Mouse (Mus musculus) embryonic facial prominence, embryonic 12.5 days (tissue): ENCODE results near the gene Tmem260. TPM values are rescaled to one million over a fixed set of nuclear protein-coding genes. Genes with fewer than 3 reads are reported as not detected.
"Not testable (repeated sequence)": the region's sequence is repeated elsewhere in the genome, so short reads cannot be mapped to it uniquely, and the experiment has no call there.

Experiments
- ATAC-seq: fragments of 200-750 bp; cut with Nextera tagmentation; 2 replicates; pipeline ENCODE4 v1.8.0; 2017; ENCODE audit not compliant: insufficient number of reproducible peaks, insufficient read depth, low FRiP score, low TSS enrichment
- H3K27ac ChIP-seq: fragments of 300-500 bp; sonication (generic); 2 replicates; pipeline ENCODE4 v1.5.1; 2016; ENCODE audit warnings: mild to moderate bottlenecking
- H3K27me3 ChIP-seq: fragments of 300-500 bp; sonication (generic); 2 replicates; pipeline ENCODE4 v1.6.1; 2016; ENCODE audit warnings: mild to moderate bottlenecking, moderate library complexity
- H3K36me3 ChIP-seq: fragments of 300-500 bp; sonication (generic); 2 replicates; pipeline ENCODE4 v1.6.1; 2016; ENCODE audit warnings: mild to moderate bottlenecking
- H3K4me1 ChIP-seq: fragments of 300-500 bp; sonication (generic); 2 replicates; pipeline ENCODE4 v1.6.1; 2016
- H3K4me2 ChIP-seq: fragments of 300-500 bp; sonication (generic); replicated peaks from 2 replicates; pipeline ENCODE4 v1.6.1; 2016; ENCODE audit warnings: mild to moderate bottlenecking, moderate library complexity
- H3K4me3 ChIP-seq: fragments of 300-500 bp; sonication (generic); 2 replicates; pipeline ENCODE4 v1.5.1; 2016; ENCODE audit warnings: mild to moderate bottlenecking
- H3K9ac ChIP-seq: fragments of 300-500 bp; sonication (generic); 2 replicates; pipeline ENCODE4 v1.6.1; 2016; ENCODE audit warnings: mild to moderate bottlenecking, moderate library complexity
- H3K9me3 ChIP-seq: fragments of 300-500 bp; sonication (generic); 2 replicates; pipeline ENCODE4 v1.6.1; 2016; ENCODE audit warnings: mild to moderate bottlenecking, moderate library complexity
- WGBS: fragments of 180-500 bp; shearing (Covaris S2); methylation state at CpG from one replicate; pipeline ENCODE4 v1.1.7; 2016; 5-methylcytosine and 5-hydroxymethylcytosine counted together
- polyA plus RNA-seq: library from polyadenylated mRNA; unstranded; fragments of >200 nt; fragmentation: Nextera tagmentation; extraction: Ambion mirVana; gene quantifications from 2 replicates; pipeline ENCODE4 v1.2.1, GENCODE M21; 2016

Tmem260 gene
- polyA plus RNA-seq, 1 experiment from 2014 or later, result 31.4 TPM

- Histone ChIP-seq H3K4me3 (no peak overlapping the region), H3K27me3 (no peaks in the 10 kb centered on the region), H3K27ac (no peak overlapping the region), H3K4me1 (0 out of 2 replicates have a peak, but pooled peaks cover 3% of the 10 kb centered on the region), H3K9ac (no peak overlapping the region), H3K9me3 (no peaks in the 10 kb centered on the region), H3K4me2 (no peak overlapping the region), H3K36me3 (no peaks in the 10 kb centered on the region)
- WGBS, result 72% methylated on average over 5 of the region's 5 CpGs
- ATAC-seq, result no peak
These were observed 7.5 kb downstream of the Tmem260 start for GRCm38 (mm10) chr14:48453411-48453810.

GRCm38 (mm10) chr14:48456305-48457092, 10.6 kb downstream of the Tmem260 start:
- no peak overlapping the region for H3K9ac ChIP-seq
- H3K36me3 ChIP-seq, result peaks cover 7% of the 10 kb centered on the region; the same call in 1 of the 2 replicates
- ATAC-seq, result 0 out of 2 replicates have a peak, but pooled peaks have one; percentile 64
- peak overlapping the region; percentile 3; the same call in 1 of the 2 replicates for H3K27ac ChIP-seq
- H3K9me3 ChIP-seq, result no peaks in the 10 kb centered on the region
- H3K4me1 ChIP-seq, result 0 out of 2 replicates have a peak, but pooled peaks cover 3% of the 10 kb centered on the region
- no peak overlapping the region for H3K4me3 ChIP-seq
- H3K4me2 ChIP-seq, result no peak overlapping the region
- WGBS, result 58% methylated on average over 12 of the region's 12 CpGs
- H3K27me3 ChIP-seq, result no peaks in the 10 kb centered on the region

GRCm38 (mm10) chr14:48457288-48457938, 11.5 kb downstream of the Tmem260 start:
- ATAC-seq, result no peak
- 0 out of 2 replicates have a peak, but pooled peaks cover 3% of the 10 kb centered on the region for H3K4me1 ChIP-seq
- H3K9ac ChIP-seq, result no peak overlapping the region
- H3K9me3 ChIP-seq, result no peaks in the 10 kb centered on the region
- WGBS, result 81% methylated on average over 16 of the region's 16 CpGs
- H3K4me2 ChIP-seq, result no peak overlapping the region
- no peak overlapping the region for H3K27ac ChIP-seq
- H3K27me3 ChIP-seq, result no peaks in the 10 kb centered on the region
- H3K4me3 ChIP-seq, result no peak overlapping the region
- H3K36me3 ChIP-seq, result peaks cover 7% of the 10 kb centered on the region; the same call in 1 of the 2 replicates

GRCm38 (mm10) chr14:48458901-48459300, 13.0 kb downstream of the Tmem260 start:
- H3K4me2 ChIP-seq, result no peak overlapping the region
- H3K27ac ChIP-seq, result no peak overlapping the region
- H3K4me3 ChIP-seq, result no peak overlapping the region
- no peak overlapping the region for H3K9ac ChIP-seq
- no peaks in the 10 kb centered on the region for H3K9me3 ChIP-seq
- ATAC-seq, result no peak
- no peaks in the 10 kb centered on the region for H3K27me3 ChIP-seq
- WGBS, result 85% methylated on average over 9 of the region's 9 CpGs
- peaks cover 7% of the 10 kb centered on the region; the same call in 1 of the 2 replicates for H3K36me3 ChIP-seq
- 0 out of 2 replicates have a peak, but pooled peaks cover 3% of the 10 kb centered on the region for H3K4me1 ChIP-seq

GRCm38 (mm10) chr14:48468339-48468738, 22.4 kb downstream of the Tmem260 start:
- H3K36me3 ChIP-seq, result peaks cover 8% of the 10 kb centered on the region; the same call in 1 of the 2 replicates
- 85% methylated on average over 7 of the region's 7 CpGs for whole genome bisulfite sequencing
- no peak for ATAC-seq
- H3K4me2 ChIP-seq, result no peak overlapping the region
- no peaks in the 10 kb centered on the region for H3K27me3 ChIP-seq
- H3K4me3 ChIP-seq, result no peak overlapping the region
- H3K4me1 ChIP-seq, result no peaks in the 10 kb centered on the region
- no peak overlapping the region for H3K9ac ChIP-seq
- H3K27ac ChIP-seq, result no peak overlapping the region
- no peaks in the 10 kb centered on the region for H3K9me3 ChIP-seq

GRCm38 (mm10) chr14:48470742-48471487, 25.0 kb downstream of the Tmem260 start:
- Histone ChIP-seq H3K4me1 (peaks cover under 1% of the 10 kb centered on the region; the same call in 1 of the 2 replicates), H3K9me3 (no peaks in the 10 kb centered on the region), H3K9ac (no peak overlapping the region), H3K4me3 (no peak overlapping the region), H3K4me2 (no peak overlapping the region), H3K27ac (no peak overlapping the region), H3K36me3 (peaks cover 8% of the 10 kb centered on the region; the same call in 1 of the 2 replicates), H3K27me3 (no peaks in the 10 kb centered on the region)
- 71% methylated on average over 10 of the region's 10 CpGs for WGBS
- no peak for ATAC-seq

- no peak overlapping the region for H3K4me3 ChIP-seq
- peaks cover 3% of the 10 kb centered on the region; the same call in 1 of the 2 replicates for H3K4me1 ChIP-seq
- H3K9ac ChIP-seq, result no peak overlapping the region
- no peak overlapping the region for H3K27ac ChIP-seq
- 0 out of 2 replicates have a peak, but pooled peaks cover 3% of the 10 kb centered on the region for H3K36me3 ChIP-seq
- no peaks in the 10 kb centered on the region for H3K9me3 ChIP-seq
- H3K4me2 ChIP-seq, result no peak overlapping the region
- WGBS, result 78% methylated on average over 9 of the region's 9 CpGs
- no peaks in the 10 kb centered on the region for H3K27me3 ChIP-seq
- ATAC-seq, result no peak
These were observed 26.3 kb downstream of the Tmem260 start for GRCm38 (mm10) chr14:48472179-48472578.

- WGBS, result 56% methylated on average over 1 of the region's 1 CpGs
- H3K27ac ChIP-seq, result no peak overlapping the region
- peaks cover 22% of the 10 kb centered on the region for H3K36me3 ChIP-seq
These were observed 29.4 kb downstream of the Tmem260 start for GRCm38 (mm10) chr14:48475370-48475769.

GRCm38 (mm10) chr14:48475834-48476233, 29.9 kb downstream of the Tmem260 start:
- Histone ChIP-seq H3K27ac (0 out of 2 replicates have a peak overlapping the region, but pooled peaks have one; percentile 6), H3K36me3 (peaks cover 23% of the 10 kb centered on the region)
- H3K9ac ChIP-seq, H3K9me3 ChIP-seq, H3K4me3 ChIP-seq, H3K4me2 ChIP-seq, ATAC-seq, H3K4me1 ChIP-seq, H3K27me3 ChIP-seq: not testable (repeated sequence)
- WGBS, result 55% methylated on average over 3 of the region's 3 CpGs

More at GRCm38 (mm10) chr14:48475370-48475769, 29.4 kb downstream of the Tmem260 start:
- no peak overlapping the region for H3K4me3 ChIP-seq
- no peaks in the 10 kb centered on the region for H3K27me3 ChIP-seq
- peaks cover 3% of the 10 kb centered on the region; the same call in 1 of the 2 replicates for H3K4me1 ChIP-seq
- H3K9me3 ChIP-seq, result no peaks in the 10 kb centered on the region
- no peak overlapping the region for H3K9ac ChIP-seq
- H3K4me2 ChIP-seq, result no peak overlapping the region
- no peak for ATAC-seq

GRCm38 (mm10) chr14:48476278-48476677, 30.4 kb downstream of the Tmem260 start:
- Histone ChIP-seq H3K9me3 (no peaks in the 10 kb centered on the region), H3K4me3 (no peak overlapping the region), H3K27ac (0 out of 2 replicates have a peak overlapping the region, but pooled peaks have one; percentile 6), H3K4me2 (no peak overlapping the region), H3K27me3 (no peaks in the 10 kb centered on the region), H3K9ac (no peak overlapping the region), H3K36me3 (peaks cover 23% of the 10 kb centered on the region), H3K4me1 (peaks cover 3% of the 10 kb centered on the region; the same call in 1 of the 2 replicates)
- ATAC-seq, result no peak
- WGBS, result 54% methylated on average over 8 of the region's 8 CpGs

GRCm38 (mm10) chr14:48481591-48481990, 35.7 kb downstream of the Tmem260 start:
- H3K4me3 ChIP-seq, result no peak overlapping the region
- no peaks in the 10 kb centered on the region for H3K9me3 ChIP-seq
- no peak overlapping the region for H3K4me2 ChIP-seq
- H3K36me3 ChIP-seq, result peaks cover 22% of the 10 kb centered on the region
- 44% methylated on average over 7 of the region's 7 CpGs for WGBS
- ATAC-seq, result no peak
- no peaks in the 10 kb centered on the region for H3K4me1 ChIP-seq
- no peak overlapping the region for H3K27ac ChIP-seq
- H3K9ac ChIP-seq, result no peak overlapping the region
- no peaks in the 10 kb centered on the region for H3K27me3 ChIP-seq
